8 mouse cellular contexts compared by ENCODE assay signal in the genomic region with DNA sequence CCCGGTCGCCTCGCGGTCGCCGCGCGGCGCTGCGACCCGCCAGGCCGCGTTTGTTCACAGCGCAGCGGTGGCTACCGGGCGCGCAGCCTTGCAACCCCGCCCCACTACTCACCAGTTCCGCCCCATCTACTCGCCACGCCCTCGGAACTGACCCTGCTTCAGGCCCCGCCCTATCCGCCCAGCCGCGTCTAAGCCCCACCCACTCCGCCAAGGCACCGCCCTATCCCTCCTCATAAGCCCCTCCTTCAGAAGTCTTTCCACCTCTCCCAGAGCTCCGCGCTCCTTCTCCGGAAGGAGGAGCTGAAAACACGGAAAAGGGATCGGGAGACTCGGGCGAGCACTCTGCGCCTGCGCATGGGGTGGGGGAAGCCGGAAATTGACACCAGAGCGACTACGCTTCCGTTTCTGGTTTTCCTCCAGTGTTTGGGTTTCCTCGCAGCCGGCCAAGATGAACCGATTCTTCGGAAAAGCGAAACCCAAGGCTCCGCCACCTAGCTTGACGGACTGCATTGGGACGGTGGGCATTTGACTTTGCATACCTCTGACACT. TPM values are rescaled to one million over a fixed set of nuclear protein-coding genes. Genes with fewer than 3 reads are reported as not detected.
A peak's percentile ranks its signal among the peaks of the same experiment; 100 is the strongest.
DNase-seq lines count a peak whose midpoint lies in the region; ATAC-seq and TF ChIP-seq lines count a peak whose summit lies in the region.

A gene (minus strand): TSS at position 135 of the 549 bp plus-strand sequence.
A gene (plus strand): TSS at position 248 of the 549 bp plus-strand sequence.

- H3K27me3 ChIP-seq in G1E (ENCODE audit: insufficient read depth, low read length) = no peaks in the 10 kb centered on the region
- no peaks in the 10 kb centered on the region for H3K27me3 ChIP-seq in forebrain, embryonic 16.5 days (replicated peaks; ENCODE audit: control insufficient read depth, insufficient read depth, low read length)
- H3K27me3 ChIP-seq in lung, embryonic 14.5 days (ENCODE audit: insufficient read depth, low read length) = no peaks in the 10 kb centered on the region
- no peaks in the 10 kb centered on the region for H3K27me3 ChIP-seq in thymus, adult 2 months (ENCODE audit: control insufficient read depth, insufficient read depth, low read length)

- peaks cover 36% of the 10 kb centered on the region for H3K4me1 ChIP-seq in G1E (ENCODE audit: insufficient read depth, low read depth, low read length)
- H3K4me1 ChIP-seq in forebrain, embryonic 16.5 days (replicated peaks; ENCODE audit: control insufficient read depth, insufficient read depth, low read length) = peaks cover 27% of the 10 kb centered on the region
- 0 out of 2 replicates have a peak, but pooled peaks cover 3% of the 10 kb centered on the region for H3K4me1 ChIP-seq in lung, embryonic 14.5 days (ENCODE audit: insufficient read depth)
- H3K4me1 ChIP-seq in olfactory bulb, adult 2 months (ENCODE audit: control insufficient read depth, insufficient read depth, low read length) = no peaks in the 10 kb centered on the region
- H3K4me1 ChIP-seq in thymus, adult 2 months (replicated peaks; ENCODE audit: control insufficient read depth, insufficient read depth, low read length) = peaks cover 2% of the 10 kb centered on the region; the same call in 1 of the 2 replicates

- peak; percentile 98 for ATAC-seq in G1E (ENCODE audit: extremely low read depth, insufficient number of reproducible peaks, low FRiP score, poor library complexity, severe bottlenecking)
- peak; percentile 97 for ATAC-seq in forebrain, embryonic 16.5 days
- ATAC-seq in lung, embryonic 14.5 days (ENCODE audit: insufficient read depth) = peak; percentile 96

- no peak for TF ChIP-seq CTCF in G1E (IDR thresholded peaks at IDR 0.05; ENCODE audit: low read depth, low read length)
- TF ChIP-seq CTCF in layer of hippocampus, adult 2 months (conservative IDR thresholded peaks at IDR 0.05) = peak; percentile 47
- TF ChIP-seq CTCF in lung, embryonic 14.5 days (IDR thresholded peaks at IDR 0.05; ENCODE audit: low read depth) = peak; percentile 38
- no peak for TF ChIP-seq CTCF in olfactory bulb, adult 2 months (IDR thresholded peaks at IDR 0.05; ENCODE audit: insufficient read depth, low read depth, low read length)
- peak; percentile 44; the same call in 1 of the 2 replicates for TF ChIP-seq CTCF in thymus, adult 2 months (IDR thresholded peaks at IDR 0.05; ENCODE audit: borderline replicate concordance, control insufficient read depth, extremely low read depth, insufficient read depth, low read length, poor library complexity)

- TF ChIP-seq POLR2A in olfactory bulb, adult 2 months (IDR thresholded peaks at IDR 0.05; ENCODE audit: insufficient read depth, low read depth, low read length) = peak; percentile 62; the same call in 1 of the 2 replicates
- TF ChIP-seq POLR2A in thymus, adult 2 months (IDR thresholded peaks at IDR 0.05; ENCODE audit: control insufficient read depth, extremely low read depth, insufficient read depth, low read length, poor library complexity) = peak; percentile 90

- peaks cover 66% of the 10 kb centered on the region for H3K36me3 ChIP-seq in G1E (replicated peaks)
- peaks cover 18% of the 10 kb centered on the region for H3K36me3 ChIP-seq in forebrain, embryonic 16.5 days (ENCODE audit: control insufficient read depth, insufficient read depth)
- H3K36me3 ChIP-seq in lung, embryonic 14.5 days (ENCODE audit: insufficient read depth) = peaks cover 53% of the 10 kb centered on the region
- peaks cover 22% of the 10 kb centered on the region for H3K36me3 ChIP-seq in thymus, adult 2 months (ENCODE audit: control insufficient read depth, insufficient read depth, low read length)

- intact Hi-C loops in heart, postnatal 36 days (cut with DNase I) = loop anchor here (5.0 kb wide), 1 partner anchor 96 kb away; a partner anchor contains a TSS

- peak within 1 kb of the TSS; percentile 87 for H3K9ac ChIP-seq in forebrain, embryonic 16.5 days (replicated peaks; ENCODE audit: low read depth, low read length)
- H3K9ac ChIP-seq in lung, embryonic 14.5 days = peak within 1 kb of the TSS; percentile 88

- peak within 1 kb of the TSS; percentile 89 for H3K4me2 ChIP-seq in forebrain, embryonic 16.5 days (ENCODE audit: low read length)
- peak within 1 kb of the TSS; percentile 84 for H3K4me2 ChIP-seq in lung, embryonic 14.5 days

- peak within 1 kb of the TSS; percentile 87 for H3K4me3 ChIP-seq in G1E (ENCODE audit: low read depth, low read length)
- H3K4me3 ChIP-seq in forebrain, embryonic 16.5 days (replicated peaks; ENCODE audit: low read length) = peak within 1 kb of the TSS; percentile 90
- peak within 1 kb of the TSS; percentile 95 for H3K4me3 ChIP-seq in layer of hippocampus, adult 2 months
- peak within 1 kb of the TSS; percentile 89 for H3K4me3 ChIP-seq in lung, embryonic 14.5 days (ENCODE audit: low read depth, low read length)
- peak within 1 kb of the TSS; percentile 94 for H3K4me3 ChIP-seq in olfactory bulb, adult 2 months (ENCODE audit: insufficient read depth, low read depth, low read length)
- peak within 1 kb of the TSS; percentile 71 for H3K4me3 ChIP-seq in thymus, adult 2 months (ENCODE audit: control insufficient read depth, insufficient read depth, low read length)

- peak; percentile 93 for DNase-seq in G1E (ENCODE audit: low spot score)
- peak; percentile 99 for DNase-seq in cerebellum, adult 18-20 months
- peak; percentile 98 to 99 for DNase-seq in heart, postnatal 36 days
- peak; percentile 99 for DNase-seq in layer of hippocampus, adult 2 months (ENCODE audit: low spot score in 2 of 2)
- DNase-seq in lung, embryonic 14.5 days = peak; percentile 99
- DNase-seq in thymus, adult 2 months = peak; percentile 99

- H3K27ac ChIP-seq in forebrain, embryonic 16.5 days (ENCODE audit: low read length) = peak within 1 kb of the TSS; percentile 81
- H3K27ac ChIP-seq in layer of hippocampus, adult 2 months = peak within 1 kb of the TSS; percentile 83
- H3K27ac ChIP-seq in lung, embryonic 14.5 days (ENCODE audit: low read depth) = peak within 1 kb of the TSS; percentile 92
- no peak within 1 kb of the TSS; the same call in 1 of the 2 replicates for H3K27ac ChIP-seq in olfactory bulb, adult 2 months (ENCODE audit: insufficient read depth, low read depth, low read length)
- H3K27ac ChIP-seq in thymus, adult 2 months (ENCODE audit: control insufficient read depth, insufficient read depth, low read length) = peak within 1 kb of the TSS; percentile 65

- H3K9me3 ChIP-seq in G1E (replicated peaks) = no peaks in the 10 kb centered on the region
- H3K9me3 ChIP-seq in forebrain, embryonic 16.5 days (ENCODE audit: control insufficient read depth, low read length) = no peaks in the 10 kb centered on the region
- H3K9me3 ChIP-seq in lung, embryonic 14.5 days (ENCODE audit: low read depth, low read length) = no peaks in the 10 kb centered on the region

- WGBS in forebrain, embryonic 16.5 days = under 1% methylated on average over 50 of the region's 50 CpGs
- under 1% methylated on average over 50 of the region's 50 CpGs for WGBS in lung, embryonic 14.5 days
- WGBS in olfactory bulb, adult 2 months = under 1% methylated on average over 50 of the region's 50 CpGs
- WGBS in thymus, adult 2 months = under 1% methylated on average over 50 of the region's 50 CpGs

RNA-seq across cellular contexts. Expression of the first gene that starts in this region (rescaled TPM):
- total RNA-seq in G1E (2014; fragmentation: Nextera tagmentation) (67.9 and 75.6 TPM in 2 replicates), G1E (2017) (232 and 257 TPM in 2 replicates)
- polyA plus RNA-seq in G1E (2012) = 233 and 300 TPM in 2 replicates
- polyA plus RNA-seq in forebrain, embryonic 16.5 days (2015; fragmentation: Nextera tagmentation; extraction: Ambion mirVana) = 180 and 214 TPM in 2 replicates
- 100 to 1,000 TPM; 260 to 269 TPM for total RNA-seq in heart, postnatal 36 days (2021)
- 100 to 1,000 TPM; 149 to 151 TPM for total RNA-seq in layer of hippocampus, adult 2 months (2021)
- polyA plus RNA-seq in lung, embryonic 14.5 days (2014; fragmentation: Nextera tagmentation; extraction: Ambion mirVana) = 210 and 228 TPM in 2 replicates
- polyA plus RNA-seq in olfactory bulb, adult 2 months (2012; ENCODE audit: insufficient read depth, insufficient read length, low replicate concordance, missing spikeins) = not detected in 2 replicates
- polyA plus RNA-seq in thymus, adult 2 months (2012; rRNA removed) = 94.5 and 166 TPM in 2 replicates

RNA-seq across cellular contexts. Expression of the second gene that starts in this region (rescaled TPM):
- total RNA-seq in G1E (2014; fragmentation: Nextera tagmentation) (58.1 and 76.5 TPM in 2 replicates), G1E (2017) (139 and 188 TPM in 2 replicates)
- 2.3 and 2.9 TPM in 2 replicates for polyA plus RNA-seq in G1E (2012)
- polyA plus RNA-seq in forebrain, embryonic 16.5 days (2015; fragmentation: Nextera tagmentation; extraction: Ambion mirVana) = 167 and 183 TPM in 2 replicates
- 10 to 100 TPM; 39.2 to 40.1 TPM for total RNA-seq in heart, postnatal 36 days (2021)
- total RNA-seq in layer of hippocampus, adult 2 months (2021) = 10 to 100 TPM; 81.5 to 84.7 TPM
- polyA plus RNA-seq in lung, embryonic 14.5 days (2014; fragmentation: Nextera tagmentation; extraction: Ambion mirVana) = 90.7 and 97.6 TPM in 2 replicates
- not detected in 2 replicates for polyA plus RNA-seq in olfactory bulb, adult 2 months (2012; ENCODE audit: insufficient read depth, insufficient read length, low replicate concordance, missing spikeins)
- polyA plus RNA-seq in thymus, adult 2 months (2012; rRNA removed) = 12.5 and 16.9 TPM in 2 replicates

Comparison
In these comparisons a context has a peak if more than half of its experiments do, and no peak if none do; other contexts are left out.
1. CTCF ChIP-seq: peak in layer of hippocampus, adult 2 months (single experiment), lung, embryonic 14.5 days (single experiment) and thymus, adult 2 months (single experiment); none in G1E (single experiment) and olfactory bulb, adult 2 months (single experiment).
2. Peak in every context shown above with its lines, with median percentiles within 50 percentile points of each other: ATAC-seq, DNase-seq and H3K4me3 ChIP-seq.